Mouse (Mus musculus) lung, embryonic 16.5 days (tissue): Measurements from ENCODE around the gene Cep112. TPM values are rescaled to one million over a fixed set of nuclear protein-coding genes. Genes with fewer than 3 reads are reported as not detected.

Experiments used
- ATAC-seq: fragments of 200-750 bp; cut with Nextera tagmentation; 2 replicates; pipeline ENCODE4 v1.8.0; 2017; ENCODE audit warnings: low read depth, mild to moderate bottlenecking, moderate library complexity
- H3K27ac ChIP-seq: fragments of 300-500 bp; sonication (generic); 2 replicates; pipeline ENCODE4 v1.5.1; 2014; ENCODE audit warnings: mild to moderate bottlenecking, control low read depth, low read length
- H3K27me3 ChIP-seq: fragments of 300-500 bp; sonication (generic); 2 replicates; pipeline ENCODE4 v1.6.1; 2014; ENCODE audit warnings: low read depth, low read length, mixed read lengths; ENCODE audit not compliant: control insufficient read depth, insufficient read depth
- H3K36me3 ChIP-seq: fragments of 300-500 bp; sonication (generic); 2 replicates; pipeline ENCODE4 v1.6.1; 2014; ENCODE audit warnings: low read length; ENCODE audit not compliant: control insufficient read depth, insufficient read depth
- H3K4me1 ChIP-seq: fragments of 300-500 bp; sonication (generic); replicated peaks from 2 replicates; pipeline ENCODE4 v1.6.1; 2014; ENCODE audit warnings: low read length, mixed read lengths; ENCODE audit not compliant: control insufficient read depth, insufficient read depth
- H3K4me2 ChIP-seq: fragments of 300-500 bp; sonication (generic); 2 replicates; pipeline ENCODE4 v1.6.1; 2014; ENCODE audit warnings: low read depth, low read length, control low read depth
- H3K4me3 ChIP-seq: fragments of 300-500 bp; sonication (generic); 2 replicates; pipeline ENCODE4 v1.5.1; 2014; ENCODE audit warnings: mild to moderate bottlenecking, low read length, control low read depth
- H3K9ac ChIP-seq: fragments of 300-500 bp; sonication (generic); 2 replicates; pipeline ENCODE4 v1.6.1; 2014; ENCODE audit warnings: low read length, control low read depth
- H3K9me3 ChIP-seq: fragments of 300-500 bp; sonication (generic); 2 replicates; pipeline ENCODE4 v1.6.1; 2016; ENCODE audit warnings: low read length; ENCODE audit not compliant: control insufficient read depth
- WGBS: fragments of 180-500 bp; shearing (Covaris S2); extraction: QIAGEN DNeasy Blood & Tissue Kit; methylation state at CpG from one replicate; pipeline ENCODE4 v1.1.7; 2014; 5-methylcytosine and 5-hydroxymethylcytosine counted together
- polyA plus RNA-seq: library from polyadenylated mRNA; unstranded; fragments of >200 nt; fragmentation: Nextera tagmentation; extraction: Ambion mirVana; gene quantifications from 2 replicates; pipeline ENCODE4 v1.2.1, GENCODE M21; 2015

Gene Cep112
- polyA plus RNA-seq, 1 experiment from 2014 or later = 15.4 TPM

GRCm38 (mm10) chr11:108475738-108476137 is 50.7 kb downstream of the Cep112 start:
- Histone ChIP-seq H3K36me3 (no peaks in the 10 kb centered on the region), H3K4me2 (no peak overlapping the region), H3K27me3 (no peaks in the 10 kb centered on the region), H3K4me3 (no peak overlapping the region), H3K4me1 (no peaks in the 10 kb centered on the region; the same call in 1 of the 2 replicates), H3K27ac (no peak overlapping the region), H3K9me3 (no peaks in the 10 kb centered on the region), H3K9ac (no peak overlapping the region)
- 56% methylated on average over 7 of the region's 7 CpGs for WGBS
- ATAC-seq = peak; percentile 62

GRCm38 (mm10) chr11:108476226-108476625 is 51.2 kb downstream of the Cep112 start:
- H3K27me3 ChIP-seq = no peaks in the 10 kb centered on the region
- no peak overlapping the region for H3K4me3 ChIP-seq
- ATAC-seq = no peak
- no peaks in the 10 kb centered on the region for H3K9me3 ChIP-seq
- no peaks in the 10 kb centered on the region for H3K36me3 ChIP-seq
- no peak overlapping the region for H3K27ac ChIP-seq
- 66% methylated on average over 1 of the region's 1 CpGs for WGBS
- H3K4me1 ChIP-seq = no peaks in the 10 kb centered on the region; the same call in 1 of the 2 replicates
- H3K9ac ChIP-seq = no peak overlapping the region
- no peak overlapping the region for H3K4me2 ChIP-seq

DNA sequence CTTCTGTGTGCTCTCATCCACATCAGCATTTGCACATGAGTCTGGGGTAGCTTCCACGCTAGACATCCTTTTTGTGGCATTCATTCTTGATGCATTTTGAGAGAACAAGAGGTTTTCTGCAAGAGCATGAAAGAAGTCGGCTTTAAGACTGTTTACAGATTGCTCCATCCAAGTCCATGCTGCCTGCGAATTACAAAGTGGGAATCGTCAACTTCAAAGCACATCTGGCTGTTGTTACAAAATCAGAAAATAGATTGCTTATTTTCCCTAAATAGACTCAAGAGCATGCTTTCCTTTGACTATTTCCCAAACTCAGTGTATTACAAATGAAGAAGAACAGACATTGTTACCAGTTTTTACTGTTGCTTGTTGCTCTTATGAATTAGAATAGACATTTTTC is 59.0 kb downstream of the Cep112 start:
- H3K4me1 ChIP-seq = peaks cover 4% of the 10 kb centered on the region; the same call in 1 of the 2 replicates
- H3K36me3 ChIP-seq = no peaks in the 10 kb centered on the region
- peak overlapping the region; percentile 53; the same call in 1 of the 2 replicates for H3K27ac ChIP-seq
- H3K9me3 ChIP-seq = no peaks in the 10 kb centered on the region
- ATAC-seq = peak; percentile 59; the same call in 1 of the 2 replicates
- no peak overlapping the region for H3K9ac ChIP-seq
- no peaks in the 10 kb centered on the region for H3K27me3 ChIP-seq
- WGBS = 42% methylated on average over 4 of the region's 4 CpGs
- H3K4me2 ChIP-seq = no peak overlapping the region
- H3K4me3 ChIP-seq = no peak overlapping the region

- Histone ChIP-seq H3K27ac (no peak overlapping the region), H3K27me3 (no peaks in the 10 kb centered on the region), H3K36me3 (0 out of 2 replicates have a peak, but pooled peaks cover 3% of the 10 kb centered on the region), H3K9ac (no peak overlapping the region), H3K4me3 (no peak overlapping the region), H3K4me1 (peaks cover 4% of the 10 kb centered on the region; the same call in 1 of the 2 replicates), H3K4me2 (no peak overlapping the region), H3K9me3 (no peaks in the 10 kb centered on the region)
- no peak for ATAC-seq
- 72% methylated on average over 2 of the region's 2 CpGs for WGBS
Observed at GRCm38 (mm10) chr11:108488256-108488655, 63.3 kb downstream of the Cep112 start.

DNA sequence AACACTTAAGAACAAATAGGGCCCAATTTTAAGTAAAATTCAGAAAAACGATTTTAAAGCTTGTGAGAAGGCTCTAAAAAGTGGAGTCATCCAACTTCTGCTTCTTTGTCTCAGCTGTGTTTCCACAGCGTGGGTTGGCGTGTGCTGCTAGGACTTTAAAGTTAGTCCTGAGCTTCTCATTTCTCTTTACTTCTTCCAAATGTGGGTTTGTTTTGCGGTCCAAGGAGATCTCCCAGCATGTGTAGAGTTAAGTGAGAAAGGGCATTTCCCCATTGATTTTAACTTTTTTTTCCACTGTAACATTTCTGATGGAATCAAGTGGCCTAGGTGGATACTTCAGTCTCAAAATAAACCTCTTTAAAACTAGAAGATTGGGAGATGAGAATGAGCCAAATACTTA is 64.9 kb downstream of the Cep112 start:
- Histone ChIP-seq H3K9me3 (no peaks in the 10 kb centered on the region), H3K27ac (no peak overlapping the region), H3K4me2 (no peak overlapping the region), H3K27me3 (no peaks in the 10 kb centered on the region), H3K4me1 (no peaks in the 10 kb centered on the region), H3K36me3 (0 out of 2 replicates have a peak, but pooled peaks cover 3% of the 10 kb centered on the region), H3K9ac (no peak overlapping the region), H3K4me3 (no peak overlapping the region)
- no peak for ATAC-seq
- WGBS = 86% methylated on average over 4 of the region's 4 CpGs

GRCm38 (mm10) chr11:108508190-108508589 is 83.2 kb downstream of the Cep112 start:
- Histone ChIP-seq H3K4me1 (no peaks in the 10 kb centered on the region), H3K4me3 (no peak overlapping the region)
- WGBS = 84% methylated on average over 5 of the region's 5 CpGs

GRCm38 (mm10) chr11:108527725-108528363 is 102.9 kb downstream of the Cep112 start:
- no peak overlapping the region for H3K27ac ChIP-seq
- H3K9me3 ChIP-seq = no peaks in the 10 kb centered on the region
- 0 out of 2 replicates have a peak, but pooled peaks cover 4% of the 10 kb centered on the region for H3K36me3 ChIP-seq
- WGBS = 61% methylated on average over 5 of the region's 5 CpGs
- H3K4me1 ChIP-seq = no peaks in the 10 kb centered on the region
- no peak for ATAC-seq
- no peaks in the 10 kb centered on the region for H3K27me3 ChIP-seq
- H3K4me3 ChIP-seq = no peak overlapping the region
- H3K9ac ChIP-seq = no peak overlapping the region
- H3K4me2 ChIP-seq = no peak overlapping the region

More at GRCm38 (mm10) chr11:108508190-108508589, 83.2 kb downstream of the Cep112 start:
- ATAC-seq = no peak
- no peaks in the 10 kb centered on the region for H3K9me3 ChIP-seq
- no peaks in the 10 kb centered on the region for H3K27me3 ChIP-seq
- no peak overlapping the region for H3K9ac ChIP-seq
- H3K27ac ChIP-seq = no peak overlapping the region
- H3K4me2 ChIP-seq = no peak overlapping the region
- H3K36me3 ChIP-seq = no peaks in the 10 kb centered on the region

GRCm38 (mm10) chr11:108532901-108533300 is 107.9 kb downstream of the Cep112 start:
- H3K4me3 ChIP-seq = no peak overlapping the region
- H3K4me2 ChIP-seq = no peak overlapping the region
- H3K9ac ChIP-seq = no peak overlapping the region
- H3K27me3 ChIP-seq = no peaks in the 10 kb centered on the region
- no peaks in the 10 kb centered on the region for H3K4me1 ChIP-seq
- no peak for ATAC-seq
- no peak overlapping the region for H3K27ac ChIP-seq
- 0 out of 2 replicates have a peak, but pooled peaks cover 5% of the 10 kb centered on the region for H3K36me3 ChIP-seq
- 13% methylated on average over 1 of the region's 1 CpGs for WGBS
- no peaks in the 10 kb centered on the region for H3K9me3 ChIP-seq

- 95% methylated on average over 3 of the region's 3 CpGs for WGBS
- Histone ChIP-seq H3K4me3 (no peak overlapping the region), H3K9ac (no peak overlapping the region), H3K27ac (no peak overlapping the region), H3K4me1 (no peaks in the 10 kb centered on the region), H3K36me3 (0 out of 2 replicates have a peak, but pooled peaks cover 5% of the 10 kb centered on the region), H3K4me2 (no peak overlapping the region), H3K9me3 (no peaks in the 10 kb centered on the region), H3K27me3 (no peaks in the 10 kb centered on the region)
- ATAC-seq = no peak
Observed at GRCm38 (mm10) chr11:108534014-108534413, 109.0 kb downstream of the Cep112 start.
